Mouse (Mus musculus) limb, embryonic 13.5 days (tissue): ENCODE measurements around the gene Fam186b. TPM values are rescaled to one million over a fixed set of nuclear protein-coding genes. Genes with fewer than 3 reads are reported as not detected.

Source experiments
- ATAC-seq: fragments of 200-750 bp; cut with Nextera tagmentation; 2 replicates; pipeline ENCODE4 v1.8.0; 2017; ENCODE audit warnings: low read depth, moderate number of reproducible peaks, moderate TSS enrichment; ENCODE audit not compliant: low FRiP score
- H3K27ac ChIP-seq: fragments of 300-500 bp; sonication (generic); 2 replicates; pipeline ENCODE4 v1.5.1; 2015; ENCODE audit warnings: inconsistent platforms, mild to moderate bottlenecking, moderate library complexity
- H3K27me3 ChIP-seq: fragments of 300-500 bp; sonication (generic); 2 replicates; pipeline ENCODE4 v1.6.1; 2015; ENCODE audit warnings: mild to moderate bottlenecking, inconsistent platforms
- H3K36me3 ChIP-seq: fragments of 300-500 bp; sonication (generic); 2 replicates; pipeline ENCODE4 v1.6.1; 2015; ENCODE audit warnings: inconsistent platforms, mild to moderate bottlenecking, moderate library complexity
- H3K4me1 ChIP-seq: fragments of 300-500 bp; sonication (generic); 2 replicates; pipeline ENCODE4 v1.6.1; 2015; ENCODE audit warnings: inconsistent platforms
- H3K4me2 ChIP-seq: fragments of 300-500 bp; sonication (generic); replicated peaks from 2 replicates; pipeline ENCODE4 v1.6.1; 2015; ENCODE audit warnings: inconsistent platforms, mild to moderate bottlenecking, moderate library complexity
- H3K4me3 ChIP-seq: fragments of 300-500 bp; sonication (generic); 2 replicates; pipeline ENCODE4 v1.5.1; 2015; ENCODE audit warnings: moderate library complexity, mild to moderate bottlenecking, inconsistent platforms
- H3K9ac ChIP-seq: fragments of 300-500 bp; sonication (generic); 2 replicates; pipeline ENCODE4 v1.6.1; 2015; ENCODE audit warnings: mild to moderate bottlenecking, inconsistent platforms
- H3K9me3 ChIP-seq: fragments of 300-500 bp; sonication (generic); 2 replicates; pipeline ENCODE4 v1.6.1; 2016; ENCODE audit warnings: inconsistent platforms
- WGBS: fragments of 180-500 bp; shearing (Covaris S2); methylation state at CpG from one replicate; pipeline ENCODE4 v1.1.7; 2015; 5-methylcytosine and 5-hydroxymethylcytosine counted together
- polyA plus RNA-seq: library from polyadenylated mRNA; unstranded; fragments of >200 nt; fragmentation: Nextera tagmentation; extraction: Ambion mirVana; gene quantifications from 2 replicates; pipeline ENCODE4 v1.2.1, GENCODE M21; 2015

Fam186b gene
- polyA plus RNA-seq, 1 experiment from 2014 or later, result 0.36 TPM

GRCm38 (mm10) chr15:99234326-99235010, 61.2 kb downstream of the Fam186b start:
- peaks cover 58% of the 10 kb centered on the region for H3K27me3 ChIP-seq
- H3K27ac ChIP-seq, result no peak overlapping the region

DNA sequence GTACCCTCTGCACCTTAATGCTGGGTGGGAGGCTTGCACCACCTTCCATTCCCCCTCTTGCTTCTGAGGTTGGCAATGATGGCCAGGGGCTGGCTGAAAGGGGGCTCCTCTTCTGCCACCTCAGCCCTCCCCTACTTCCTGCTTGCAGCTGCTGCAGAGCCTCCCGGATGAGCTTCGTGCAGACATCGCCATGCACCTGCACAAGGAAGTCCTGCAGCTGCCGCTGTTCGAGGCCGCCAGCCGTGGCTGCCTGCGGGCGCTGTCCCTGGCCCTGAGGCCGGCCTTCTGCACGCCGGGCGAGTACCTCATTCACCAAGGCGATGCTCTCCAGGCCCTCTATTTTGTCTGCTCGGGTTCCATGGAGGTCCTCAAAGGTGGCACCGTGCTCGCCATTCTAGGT, 62.0 kb downstream of the Fam186b start:
- Histone ChIP-seq H3K9ac (no peak overlapping the region), H3K27ac (no peak overlapping the region), H3K4me2 (no peak overlapping the region), H3K27me3 (peaks cover 65% of the 10 kb centered on the region), H3K4me1 (no peaks in the 10 kb centered on the region; the same call in 1 of the 2 replicates), H3K4me3 (no peak overlapping the region), H3K9me3 (no peaks in the 10 kb centered on the region), H3K36me3 (no peaks in the 10 kb centered on the region)
- no peak for ATAC-seq
- WGBS, result 72% methylated on average over 17 of the region's 17 CpGs

More at GRCm38 (mm10) chr15:99234326-99235010, 61.2 kb downstream of the Fam186b start:
- Histone ChIP-seq H3K9ac (no peak overlapping the region), H3K4me2 (no peak overlapping the region), H3K9me3 (no peaks in the 10 kb centered on the region), H3K4me3 (no peak overlapping the region), H3K4me1 (no peaks in the 10 kb centered on the region; the same call in 1 of the 2 replicates), H3K36me3 (no peaks in the 10 kb centered on the region)
- 62% methylated on average over 12 of the region's 12 CpGs for WGBS
- no peak for ATAC-seq

GRCm38 (mm10) chr15:99231998-99232397, 63.7 kb downstream of the Fam186b start:
- peaks cover 82% of the 10 kb centered on the region for H3K27me3 ChIP-seq

DNA sequence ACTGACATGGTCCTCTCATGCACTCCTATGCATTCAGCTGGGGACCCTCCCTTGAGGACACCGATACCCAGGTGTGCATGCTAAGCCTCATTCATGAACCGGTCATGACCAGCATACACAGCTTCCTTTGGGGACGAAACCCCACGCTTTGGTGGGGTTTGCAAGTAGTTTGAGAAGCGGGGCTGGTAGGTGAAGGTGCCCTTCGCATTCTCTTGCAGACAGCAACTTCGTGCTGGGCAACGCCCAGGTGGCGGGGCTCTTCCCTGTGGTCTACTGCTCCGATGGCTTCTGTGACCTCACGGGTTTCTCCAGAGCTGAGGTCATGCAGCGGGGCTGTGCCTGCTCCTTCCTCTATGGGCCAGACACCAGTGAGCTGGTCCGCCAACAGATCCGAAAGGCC, 69.6 kb downstream of the Fam186b start:
- Histone ChIP-seq H3K27me3 (peaks cover 98% of the 10 kb centered on the region), H3K4me2 (peak overlapping the region; percentile 77)
- WGBS, result 20% methylated on average over 14 of the region's 14 CpGs

More at GRCm38 (mm10) chr15:99231998-99232397, 63.7 kb downstream of the Fam186b start:
- 62% methylated on average over 10 of the region's 10 CpGs for WGBS
- H3K4me3 ChIP-seq, result no peak overlapping the region
- H3K4me2 ChIP-seq, result no peak overlapping the region
- no peak overlapping the region for H3K27ac ChIP-seq
- no peaks in the 10 kb centered on the region for H3K9me3 ChIP-seq
- no peaks in the 10 kb centered on the region for H3K4me1 ChIP-seq
- H3K36me3 ChIP-seq, result no peaks in the 10 kb centered on the region
- no peak overlapping the region for H3K9ac ChIP-seq
- ATAC-seq, result no peak

DNA sequence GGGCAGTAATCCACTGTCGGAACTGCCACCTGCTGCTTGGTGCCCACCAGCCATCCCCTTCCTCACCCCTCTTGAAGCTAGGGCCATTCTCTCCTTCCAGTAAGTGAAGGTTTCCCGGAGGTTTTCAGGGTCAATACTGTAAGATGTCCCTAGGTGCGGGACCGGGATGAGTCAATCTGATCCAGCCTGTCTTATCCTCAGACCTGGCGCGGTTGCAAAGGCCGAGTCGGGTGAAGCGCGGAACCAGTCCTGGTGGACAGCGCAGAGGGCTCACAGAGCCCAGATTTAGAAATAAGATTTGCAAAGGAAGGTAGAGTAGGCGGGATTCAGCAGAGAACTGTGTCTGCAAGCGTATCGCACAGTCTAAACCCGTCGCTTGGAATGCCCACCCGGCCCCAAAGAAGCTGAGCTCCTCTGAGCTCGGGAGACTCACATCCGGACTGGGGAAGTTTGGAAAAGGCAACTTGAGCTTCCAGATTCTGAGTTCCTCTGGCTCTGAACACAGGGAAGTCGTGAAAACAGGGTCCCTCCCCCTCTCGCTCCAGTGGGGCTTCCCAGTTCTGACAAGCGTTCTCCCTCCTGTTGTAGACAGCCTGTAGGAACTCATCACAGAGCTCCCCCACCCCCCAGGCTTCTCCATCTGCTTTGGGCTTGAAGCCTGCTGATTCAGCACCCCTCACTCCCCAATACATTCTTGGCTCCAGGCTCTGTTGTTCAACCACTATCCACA, 70.4 kb downstream of the Fam186b start:
- no peak for ATAC-seq
- H3K4me3 ChIP-seq, result peak overlapping the region; percentile 48
- peak overlapping the region; percentile 77 for H3K4me2 ChIP-seq
- H3K9me3 ChIP-seq, result no peaks in the 10 kb centered on the region
- peaks cover 94% of the 10 kb centered on the region for H3K27me3 ChIP-seq
- peaks cover 46% of the 10 kb centered on the region for H3K4me1 ChIP-seq
- no peak overlapping the region for H3K27ac ChIP-seq
- 0 out of 2 replicates have a peak overlapping the region, but pooled peaks have one; percentile 62 for H3K9ac ChIP-seq
- H3K36me3 ChIP-seq, result no peaks in the 10 kb centered on the region
- 2% methylated on average over 22 of the region's 22 CpGs for WGBS

More for the DNA sequence above, 69.6 kb downstream of the Fam186b start:
- H3K27ac ChIP-seq, result no peak overlapping the region
- ATAC-seq, result no peak
- no peaks in the 10 kb centered on the region for H3K36me3 ChIP-seq
- H3K4me3 ChIP-seq, result peak overlapping the region; percentile 48; the same call in 1 of the 2 replicates
- H3K4me1 ChIP-seq, result peaks cover 44% of the 10 kb centered on the region
- H3K9ac ChIP-seq, result no peak overlapping the region
- H3K9me3 ChIP-seq, result no peaks in the 10 kb centered on the region

GRCm38 (mm10) chr15:99224208-99224911, 71.3 kb downstream of the Fam186b start, which contains the start of gene Kcnh3:
Gene Kcnh3 (plus strand): TSS chr15:99224861.
- Histone ChIP-seq H3K9me3 (no peaks in the 10 kb centered on the region), H3K27me3 (peaks cover 94% of the 10 kb centered on the region), H3K9ac (peak within 1 kb of the TSS; percentile 62), H3K4me2 (peak within 1 kb of the TSS; percentile 77), H3K36me3 (no peaks in the 10 kb centered on the region), H3K4me1 (peaks cover 53% of the 10 kb centered on the region), H3K27ac (no peak within 1 kb of the TSS), H3K4me3 (peak within 1 kb of the TSS; percentile 48)
- under 1% methylated on average over 59 of the region's 66 CpGs for WGBS
- no peak for ATAC-seq

DNA sequence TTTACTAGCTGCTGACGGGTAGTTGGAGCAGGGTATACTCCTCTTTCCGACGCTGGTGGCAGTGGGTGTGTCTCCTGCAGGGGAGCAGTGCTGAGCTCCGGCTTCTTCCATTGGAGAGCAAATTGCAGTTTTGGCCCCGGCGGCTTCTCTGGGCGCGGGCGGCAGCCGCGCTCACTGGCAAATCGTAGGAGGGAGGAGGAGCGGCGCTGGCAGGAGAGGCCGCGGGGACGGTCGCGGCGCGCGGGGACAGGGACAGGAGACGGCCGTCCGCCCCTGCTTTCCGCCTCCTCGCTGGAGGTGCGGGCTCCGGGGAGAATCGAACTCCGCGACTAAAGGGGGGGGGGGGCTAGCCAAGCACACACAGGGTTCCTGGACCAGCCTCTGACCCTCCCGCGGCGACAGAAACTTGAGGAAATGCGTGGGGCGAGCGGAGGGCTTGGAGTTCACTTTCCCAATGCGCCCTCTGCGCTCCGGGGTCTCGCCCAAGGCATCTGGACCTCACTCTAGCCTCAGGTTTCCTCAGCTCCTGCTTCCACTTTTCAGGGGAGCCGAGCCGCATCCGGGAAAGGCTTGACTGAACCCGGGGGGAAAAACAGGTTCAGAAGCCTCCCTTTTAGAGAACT, 72.0 kb downstream of the Fam186b start:
- WGBS, result under 1% methylated on average over 46 of the region's 46 CpGs
- Histone ChIP-seq H3K9me3 (no peaks in the 10 kb centered on the region), H3K9ac (peak overlapping the region; percentile 62), H3K4me2 (peak overlapping the region; percentile 77), H3K27me3 (peaks cover 89% of the 10 kb centered on the region), H3K36me3 (no peaks in the 10 kb centered on the region), H3K27ac (no peak overlapping the region), H3K4me1 (peaks cover 55% of the 10 kb centered on the region), H3K4me3 (peak overlapping the region; percentile 48)
- ATAC-seq, result no peak

- Histone ChIP-seq H3K9ac (peak overlapping the region; percentile 62; the same call in 1 of the 2 replicates), H3K4me2 (peak overlapping the region; percentile 77), H3K4me3 (peak overlapping the region; percentile 48), H3K36me3 (no peaks in the 10 kb centered on the region), H3K9me3 (no peaks in the 10 kb centered on the region), H3K27ac (no peak overlapping the region), H3K27me3 (peaks cover 82% of the 10 kb centered on the region), H3K4me1 (peaks cover 55% of the 10 kb centered on the region)
- WGBS, result 6% methylated on average over 18 of the region's 18 CpGs
- ATAC-seq, result no peak
Measured at GRCm38 (mm10) chr15:99222794-99223584, 72.7 kb downstream of the Fam186b start.

- H3K9me3 ChIP-seq, result no peaks in the 10 kb centered on the region
- peak; percentile 77; the same call in 1 of the 2 replicates for ATAC-seq
- 6% methylated on average over 8 of the region's 8 CpGs for WGBS
- no peak overlapping the region for H3K27ac ChIP-seq
- peak overlapping the region; percentile 7; the same call in 1 of the 2 replicates for H3K4me2 ChIP-seq
- peaks cover 71% of the 10 kb centered on the region for H3K27me3 ChIP-seq
- peaks cover 55% of the 10 kb centered on the region for H3K4me1 ChIP-seq
- H3K9ac ChIP-seq, result no peak overlapping the region
- H3K4me3 ChIP-seq, result no peak overlapping the region
- no peaks in the 10 kb centered on the region for H3K36me3 ChIP-seq
Measured at GRCm38 (mm10) chr15:99221315-99221952, 74.3 kb downstream of the Fam186b start.
